Mouse (Mus musculus): ENCODE results near the gene Tpi1.

- TF ChIP-seq CTCF (IDR thresholded peaks at IDR 0.05; ENCODE audit: borderline replicate concordance, control insufficient read depth, extremely low read depth, insufficient read depth, low read length, poor library complexity), result no peak
- TF ChIP-seq POLR2A (IDR thresholded peaks at IDR 0.05; ENCODE audit: control insufficient read depth, extremely low read depth, insufficient read depth, low read length, poor library complexity), result no peak
Observed at GRCm38 (mm10) chr6:124817125-124817524, 3.0 kb upstream of the Tpi1 start.

Measured in thymus, adult 2 months (tissue).